Mouse (Mus musculus): ENCODE data around the gene Tubg1.

Tubg1 gene

DNA sequence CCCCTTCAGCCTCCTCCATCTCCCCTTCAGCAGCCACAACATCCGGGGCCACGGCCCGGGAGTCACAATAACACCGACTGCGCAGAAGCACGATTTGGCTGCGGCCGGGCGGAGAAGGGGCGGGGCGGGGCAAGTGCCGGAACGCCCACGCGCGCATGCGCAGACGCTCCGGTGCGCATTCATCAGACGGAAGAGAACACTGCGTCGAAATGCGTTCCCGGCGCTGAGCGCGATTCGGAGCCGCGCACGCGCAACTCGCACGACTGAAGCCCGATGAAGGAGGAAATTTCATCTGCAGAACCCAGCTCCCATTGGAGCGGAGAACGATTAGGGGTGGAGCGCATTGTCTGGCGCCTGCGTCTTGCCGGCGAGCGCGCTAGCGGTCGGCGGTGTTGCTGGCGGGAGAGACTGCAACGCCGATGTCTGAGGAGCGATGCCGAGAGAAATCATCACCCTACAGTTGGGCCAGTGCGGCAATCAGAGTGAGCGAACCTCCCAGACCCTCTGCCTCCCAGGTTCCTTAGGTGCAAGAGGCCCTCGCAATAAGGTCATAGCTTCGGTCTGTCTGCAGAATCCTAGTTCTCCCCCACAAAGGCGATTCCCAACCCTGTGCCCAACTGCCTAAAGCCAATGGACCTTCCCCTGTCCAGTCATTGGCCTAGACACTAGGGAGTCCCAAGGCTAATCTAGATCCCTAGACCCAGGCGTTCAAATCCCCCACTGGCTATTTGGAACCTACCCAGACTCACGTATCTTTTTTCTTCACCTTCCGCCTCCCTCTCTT, at the start of gene Tubg1, which contains the start of gene Retreg3:
Tubg1 (plus strand) TSS at position 178 of the 784 bp plus-strand sequence.
Retreg3 (minus strand) TSS at position 133 of the 784 bp plus-strand sequence.
- peak; percentile 99 to 100 for DNase-seq (ENCODE audit: low spot score in 2 of 2)

GRCm38 (mm10) chr11:101070189-101070527, 49.6 kb upstream of the Tubg1 start:
- DNase-seq (ENCODE audit: low spot score in 2 of 2): no peak

GRCm38 (mm10) chr11:101070987-101071386, 48.8 kb upstream of the Tubg1 start:
- DNase-seq (ENCODE audit: low spot score in 2 of 2): no peak

DNA sequence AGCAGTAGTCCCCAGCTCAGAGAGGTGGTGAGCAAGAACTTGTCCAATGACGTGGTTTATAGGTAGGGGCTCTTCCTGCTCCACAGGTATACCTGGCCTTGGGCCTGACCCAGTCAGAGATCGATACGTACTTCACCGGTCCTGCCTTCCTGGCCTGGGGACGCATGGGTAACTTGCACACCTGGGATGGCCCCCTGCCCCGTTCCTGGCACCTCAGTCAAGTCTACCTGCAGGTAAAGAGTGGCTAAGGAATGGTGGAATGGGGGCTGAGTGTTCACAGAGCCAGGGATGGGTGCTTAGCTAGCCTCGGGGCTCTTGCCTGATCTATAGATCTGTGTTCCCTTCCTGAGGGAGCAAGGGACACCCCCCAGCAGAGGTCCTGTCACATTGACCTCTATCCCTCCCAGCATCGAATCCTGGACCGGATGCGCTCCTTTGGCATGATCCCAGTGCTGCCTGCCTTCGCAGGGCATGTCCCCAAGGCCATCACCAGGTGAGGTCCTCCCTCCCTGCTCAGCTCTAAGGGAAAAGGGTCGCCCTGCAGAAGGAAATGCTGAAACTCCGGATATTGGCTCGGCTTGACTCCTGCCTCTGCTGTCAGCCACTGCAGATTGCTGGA, 47.8 kb upstream of the Tubg1 start:
- no peak for DNase-seq (ENCODE audit: low spot score in 2 of 2)

DNA sequence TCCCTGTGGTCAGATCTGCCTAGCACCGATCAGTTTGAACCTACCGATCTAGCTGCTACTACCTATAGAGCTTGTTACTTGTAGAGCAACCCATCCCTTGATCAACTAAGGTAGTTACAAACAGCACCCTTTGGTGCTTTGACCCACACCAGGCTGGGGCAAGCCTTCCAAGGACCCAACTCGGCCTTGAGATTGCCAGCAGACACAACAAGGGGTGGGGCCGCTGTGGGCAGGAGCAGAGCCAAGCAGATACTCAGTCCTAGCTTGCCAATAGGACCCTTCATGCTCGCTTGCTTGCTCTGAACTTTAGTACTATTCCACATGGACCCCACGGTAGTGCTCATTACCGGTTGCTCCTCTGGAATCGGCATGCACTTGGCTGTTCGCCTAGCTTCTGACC, 41.6 kb upstream of the Tubg1 start, which contains the start of gene Hsd17b1:
Hsd17b1 (plus strand) TSS at position 291 of the 400 bp plus-strand sequence.
- DNase-seq (ENCODE audit: low spot score in 2 of 2): no peak

GRCm38 (mm10) chr11:101079746-101080145, 40.0 kb upstream of the Tubg1 start:
- DNase-seq (ENCODE audit: low spot score in 2 of 2): no peak

GRCm38 (mm10) chr11:101080421-101080820, 39.3 kb upstream of the Tubg1 start:
- no peak for DNase-seq (ENCODE audit: low spot score in 2 of 2)

- peak in 1 of 2 experiments; percentile 56 for DNase-seq (ENCODE audit: low spot score in 2 of 2)
These were observed 38.1 kb upstream of the Tubg1 start for GRCm38 (mm10) chr11:101081659-101082058.

- DNase-seq (ENCODE audit: low spot score in 2 of 2): peak; percentile 77 to 87
These were observed 37.3 kb upstream of the Tubg1 start, which contains the start of gene Coasy for GRCm38 (mm10) chr11:101082208-101083082. Gene Coasy (plus strand): TSS chr11:101082565.

GRCm38 (mm10) chr11:101083083-101083697, 36.5 kb upstream of the Tubg1 start:
- no peak for DNase-seq (ENCODE audit: low spot score in 2 of 2)

GRCm38 (mm10) chr11:101084246-101084645, 35.5 kb upstream of the Tubg1 start:
- DNase-seq (ENCODE audit: low spot score in 2 of 2): no peak

- DNase-seq (ENCODE audit: low spot score in 2 of 2): no peak
These were observed 34.9 kb upstream of the Tubg1 start for GRCm38 (mm10) chr11:101084811-101085210.

DNA sequence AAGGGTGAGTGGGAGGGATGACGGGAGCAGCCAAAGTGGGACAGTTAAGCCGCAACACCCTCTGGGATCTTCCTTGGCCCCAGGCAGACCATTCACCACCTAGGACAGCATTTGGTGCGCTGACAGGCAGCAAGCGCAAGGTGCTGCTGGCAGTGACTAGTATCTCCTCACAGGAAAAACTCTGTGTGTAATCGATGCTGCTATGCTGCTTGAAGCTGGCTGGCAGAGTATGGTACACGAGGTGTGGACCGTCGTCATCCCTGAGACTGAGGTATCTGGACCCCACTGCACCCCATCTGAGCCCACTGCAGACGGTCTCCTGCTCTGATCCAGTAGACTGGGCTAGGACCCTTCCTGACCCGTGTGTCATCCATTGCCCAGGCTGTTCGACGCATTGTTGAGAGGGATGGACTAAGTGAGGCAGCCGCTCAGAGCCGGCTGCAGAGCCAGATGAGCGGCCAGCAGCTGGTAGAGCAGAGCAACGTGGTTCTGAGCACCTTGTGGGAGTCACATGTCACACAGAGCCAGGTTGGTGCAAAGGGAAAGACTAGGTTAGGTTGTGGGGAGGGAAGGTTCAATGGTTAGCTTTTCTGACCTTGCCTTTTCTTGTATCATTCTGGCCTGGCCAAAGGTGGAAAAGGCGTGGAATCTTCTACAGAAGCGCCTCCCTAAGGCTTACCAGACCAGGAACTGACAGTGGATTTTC, 34.0 kb upstream of the Tubg1 start:
- no peak for DNase-seq (ENCODE audit: low spot score in 2 of 2)

GRCm38 (mm10) chr11:101086323-101086674, 33.4 kb upstream of the Tubg1 start:
- DNase-seq (ENCODE audit: low spot score in 2 of 2): no peak

GRCm38 (mm10) chr11:101086756-101087681, 32.7 kb upstream of the Tubg1 start, which contains the start of gene Mlx:
Gene Mlx (plus strand): TSS chr11:101087277.
- DNase-seq (ENCODE audit: low spot score in 2 of 2): peak; percentile 88 to 92

GRCm38 (mm10) chr11:101087682-101088055, 32.1 kb upstream of the Tubg1 start:
- DNase-seq (ENCODE audit: low spot score in 2 of 2): no peak

- DNase-seq (ENCODE audit: low spot score in 2 of 2): no peak
These were observed 29.8 kb upstream of the Tubg1 start for GRCm38 (mm10) chr11:101089931-101090330.

DNA sequence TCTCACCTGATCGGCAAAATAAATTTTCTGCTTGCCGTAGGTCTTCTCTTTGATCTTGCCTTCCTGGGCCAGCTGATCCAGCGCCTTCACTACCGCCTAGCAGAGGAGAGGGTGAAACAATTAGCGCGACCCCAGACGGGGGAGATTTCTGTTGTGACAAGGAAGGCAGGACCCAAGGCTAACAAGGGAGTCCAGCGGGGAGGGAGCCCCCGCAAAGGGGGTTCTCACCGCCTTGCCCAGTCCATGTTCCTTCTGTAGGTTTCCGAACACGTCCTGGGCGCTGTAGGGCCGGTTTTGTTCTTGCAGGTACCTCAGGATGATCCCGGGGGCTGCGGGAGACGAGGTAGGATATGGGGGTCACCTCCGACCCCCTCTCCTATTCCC, 24.8 kb upstream of the Tubg1 start:
- DNase-seq (ENCODE audit: low spot score in 2 of 2): no peak

DNA sequence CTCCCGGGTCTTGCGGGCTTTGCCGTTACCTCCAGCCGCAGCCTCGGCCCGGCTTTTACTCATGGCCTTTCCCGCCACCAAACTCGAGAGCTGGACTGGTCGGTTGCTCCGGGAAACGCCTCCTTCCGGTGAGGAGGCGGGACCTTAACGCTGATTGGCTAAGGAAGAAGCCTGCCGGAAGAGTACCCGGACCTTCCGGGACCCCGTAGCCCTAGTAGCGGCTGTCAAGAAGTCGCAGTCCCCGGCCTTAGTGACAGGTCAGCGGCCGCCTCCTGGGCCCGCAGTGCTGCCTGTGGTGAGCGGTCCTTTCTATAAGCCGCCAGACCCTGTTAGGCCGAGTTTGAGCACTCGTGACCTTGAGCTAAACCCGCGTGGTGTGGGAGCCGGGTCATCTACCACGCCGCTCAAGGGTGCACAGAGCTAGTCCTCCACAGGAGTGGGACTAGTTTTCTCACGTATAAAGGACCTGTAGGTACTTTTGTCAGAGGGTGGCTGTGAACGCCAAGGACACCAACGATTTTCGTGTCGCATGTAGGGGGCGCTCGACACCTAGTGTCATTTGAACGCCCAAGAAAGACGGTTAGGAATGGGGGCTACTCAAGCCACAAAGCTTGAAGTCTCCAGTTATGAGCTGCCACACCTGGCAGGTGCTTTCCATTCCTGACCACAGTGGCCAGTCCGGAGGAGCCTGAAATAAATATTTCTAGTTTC, 24.3 kb upstream of the Tubg1 start, which contains the start of gene Psmc3ip:
Psmc3ip (minus strand) TSS at position 123 of the 711 bp plus-strand sequence.
- DNase-seq (ENCODE audit: low spot score in 2 of 2): peak; percentile 94 to 96

Data from spleen, postnatal 4 days (tissue).